Mouse (Mus musculus): ENCODE data around the gene Slc39a7. TPM values are rescaled to one million over a fixed set of nuclear protein-coding genes. Genes with fewer than 3 reads are reported as not detected.
"Not testable (repeated sequence)": the region's sequence is repeated elsewhere in the genome, so short reads cannot be mapped to it uniquely, and the experiment has no call there.

The Slc39a7 gene
- total RNA-seq, 2 experiments from 2014 or later: 90.7 to 105 TPM

- no peak for DNase-seq (ENCODE audit: low spot score in 2 of 2)
Measured at GRCm38 (mm10) chr17:34003426-34003825, 28.1 kb downstream of the Slc39a7 start.

- DNase-seq (ENCODE audit: low spot score in 2 of 2): not testable (repeated sequence)
Measured at GRCm38 (mm10) chr17:34000796-34001195, 30.7 kb downstream of the Slc39a7 start.

DNA sequence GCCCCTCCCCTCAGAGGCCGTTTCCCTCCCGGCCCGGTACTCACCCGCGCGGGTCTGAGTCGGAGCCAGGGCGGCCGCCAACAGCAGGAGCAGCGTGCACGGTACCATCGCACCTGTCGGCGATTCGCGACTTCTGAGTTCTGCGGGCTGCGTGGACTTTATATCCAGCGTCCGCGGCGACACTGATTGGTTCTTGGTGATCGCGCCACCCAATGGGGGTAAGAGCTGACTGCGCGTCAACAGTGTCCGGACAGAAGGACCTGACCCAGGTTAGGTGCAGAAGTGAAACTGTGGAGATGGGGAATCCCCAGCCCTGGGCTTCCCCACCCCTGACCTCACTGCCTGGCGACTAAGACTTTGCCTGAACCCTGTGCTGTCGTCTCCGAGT, 31.3 kb downstream of the Slc39a7 start, which contains the start of gene H2-K1:
H2-K1 (minus strand) TSS at position 198 of the 388 bp plus-strand sequence.
- peak in 1 of 2 experiments; percentile 73 for DNase-seq (ENCODE audit: low spot score in 2 of 2)

DNA sequence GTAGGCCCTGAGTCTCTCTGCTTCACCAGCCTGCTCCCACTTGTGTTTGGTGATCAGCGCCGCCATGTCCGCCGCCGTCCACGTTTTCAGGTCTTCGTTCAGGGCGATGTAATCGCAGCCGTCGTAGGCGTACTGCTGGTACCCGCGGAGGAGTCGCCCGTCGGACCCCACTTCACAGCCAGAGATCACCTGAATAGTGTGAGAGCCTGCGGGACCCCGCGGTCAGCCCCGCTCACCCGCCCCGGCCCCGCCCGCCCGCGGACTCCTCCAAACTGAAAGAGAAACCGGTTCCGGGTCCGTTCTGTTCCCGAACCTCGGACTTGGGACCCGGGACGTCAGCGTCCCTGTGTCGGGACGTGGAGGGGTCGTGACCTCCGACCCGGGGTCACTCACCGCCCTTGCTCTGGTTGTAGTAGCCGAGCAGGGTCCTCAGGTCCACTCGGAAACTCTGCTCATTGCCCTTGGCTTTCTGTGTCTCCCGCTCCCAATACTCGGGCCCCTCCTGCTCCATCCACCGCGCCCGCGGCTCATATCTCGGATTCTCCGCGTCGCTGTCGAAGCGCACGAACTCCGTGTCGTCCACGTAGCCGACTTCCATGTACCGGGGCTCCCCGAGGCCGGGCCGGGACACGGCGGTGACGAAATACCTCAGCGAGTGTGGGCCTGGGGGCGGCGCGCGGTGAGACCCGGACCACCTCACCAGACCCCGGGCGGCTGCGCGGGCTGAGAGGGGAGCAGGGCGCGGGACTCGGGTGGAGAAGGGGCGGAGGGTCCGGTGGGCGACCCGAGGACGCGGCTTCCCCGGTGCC, 31.9 kb downstream of the Slc39a7 start:
- no peak for DNase-seq (ENCODE audit: low spot score in 2 of 2)

- DNase-seq (ENCODE audit: low spot score in 2 of 2): not testable (repeated sequence)
Measured at GRCm38 (mm10) chr17:33998697-33999096, 32.8 kb downstream of the Slc39a7 start.

DNA sequence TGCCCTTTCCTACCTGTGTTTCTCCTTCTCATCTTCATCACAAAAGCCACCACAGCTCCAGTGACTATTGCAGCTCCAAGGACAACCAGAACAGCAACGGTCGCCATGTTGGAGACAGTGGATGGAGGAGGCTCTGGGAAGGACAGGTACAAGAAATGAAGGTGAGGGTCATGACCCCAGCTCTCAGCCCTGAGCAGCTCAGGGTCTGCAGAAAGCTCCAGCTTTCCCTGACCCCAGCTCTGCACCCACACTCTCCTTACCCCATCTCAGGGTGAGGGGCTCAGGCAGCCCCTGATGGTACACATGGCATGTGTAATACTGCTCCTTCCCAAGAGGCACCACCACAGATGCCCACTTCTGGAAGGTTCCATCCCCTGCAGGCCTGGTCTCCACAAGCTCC, 34.5 kb downstream of the Slc39a7 start:
- DNase-seq (ENCODE audit: low spot score in 2 of 2): not testable (repeated sequence)

DNA sequence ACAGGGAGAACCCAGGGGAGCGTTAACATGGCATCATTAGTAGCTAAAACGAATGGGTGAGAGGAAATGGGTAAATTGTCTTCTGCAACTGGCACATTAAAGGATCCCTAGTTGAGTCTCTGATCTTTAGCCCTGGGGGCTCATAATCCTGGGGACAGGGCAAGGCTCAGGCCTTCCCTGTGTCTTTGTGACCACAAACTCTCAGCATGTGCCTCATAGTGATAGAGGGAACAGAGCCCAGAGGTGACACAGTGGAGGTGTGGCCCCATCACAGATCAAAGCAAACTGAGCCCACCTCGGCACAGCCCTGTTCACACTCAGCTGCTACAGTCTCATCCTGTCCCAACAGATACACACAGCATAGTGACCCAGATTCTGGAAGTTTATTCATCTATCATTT, 35.8 kb downstream of the Slc39a7 start:
- no peak for DNase-seq (ENCODE audit: low spot score in 2 of 2)

DNA sequence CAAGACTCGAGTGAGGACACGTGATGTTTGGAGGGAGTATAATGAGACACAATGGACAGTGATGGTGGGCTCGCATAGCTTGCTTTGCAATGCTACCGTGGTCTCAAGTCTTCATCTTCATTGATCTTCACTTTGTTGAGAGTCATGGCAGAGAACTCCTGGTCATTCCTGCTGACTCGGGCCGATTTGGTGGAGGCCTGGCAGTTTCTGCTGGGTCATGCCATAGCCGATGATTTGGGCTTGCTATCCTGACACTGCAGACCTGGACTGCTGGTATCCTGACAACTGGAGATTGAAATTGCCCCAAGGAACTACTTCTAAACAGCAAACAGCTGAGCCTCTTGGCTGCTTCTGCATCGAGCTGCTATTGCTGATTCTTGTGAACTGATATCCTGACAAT, 36.5 kb downstream of the Slc39a7 start:
- no peak for DNase-seq (ENCODE audit: low spot score in 2 of 2)

GRCm38 (mm10) chr17:33991788-33992664, 39.5 kb downstream of the Slc39a7 start:
- peak in 1 of 2 experiments; percentile 55 for DNase-seq (ENCODE audit: low spot score in 2 of 2)

- DNase-seq (ENCODE audit: low spot score in 2 of 2): peak in 1 of 2 experiments; percentile 62
Measured at GRCm38 (mm10) chr17:33982136-33982535, 49.3 kb downstream of the Slc39a7 start.

GRCm38 (mm10) chr17:33981192-33981909, 50.1 kb downstream of the Slc39a7 start:
- peak; percentile 83 to 95 for DNase-seq (ENCODE audit: low spot score in 2 of 2)

GRCm38 (mm10) chr17:33980181-33981035, 51.1 kb downstream of the Slc39a7 start:
- no peak for DNase-seq (ENCODE audit: low spot score in 2 of 2)

DNA sequence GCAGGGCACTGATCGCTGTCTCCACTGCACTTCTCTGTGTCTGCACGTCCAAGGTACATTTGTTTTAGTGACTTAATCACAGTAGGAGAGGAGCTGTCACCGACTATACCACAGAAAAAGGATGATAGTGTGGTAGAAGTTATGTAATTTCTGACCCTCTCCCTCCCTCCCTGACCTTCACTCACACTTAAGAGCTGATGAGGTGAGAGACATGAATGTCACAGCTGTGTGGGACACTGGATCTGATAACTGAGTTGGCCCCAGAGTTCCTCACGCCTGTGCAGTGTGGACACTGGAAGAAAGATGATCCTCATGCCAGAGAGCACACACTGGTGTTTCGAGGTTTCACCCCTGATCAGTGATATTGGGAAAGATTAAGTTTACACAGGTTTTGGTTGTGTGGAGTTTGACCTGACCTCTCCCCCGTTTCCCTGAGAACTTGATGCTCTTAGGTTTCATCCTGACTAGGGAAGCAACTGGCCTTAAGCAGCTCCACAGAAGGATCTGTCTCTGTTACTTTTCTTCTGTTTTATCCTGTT, 51.9 kb downstream of the Slc39a7 start:
- DNase-seq (ENCODE audit: low spot score in 2 of 2): no peak

GRCm38 (mm10) chr17:33978631-33979031, 52.9 kb downstream of the Slc39a7 start:
- DNase-seq (ENCODE audit: low spot score in 2 of 2): peak in 1 of 2 experiments; percentile 42

Small RNAs within 50 kb of the gene (microRNA-seq; reads per million reads assigned to microRNA genes)
- gene Mir219a-1: 0 to 0.39 reads per million in 2 experiments
- 0 reads per million in 2 experiments for gene Mir219c

Other genes with a start within 250 kb of the Slc39a7 start
- gene Angptl4, start 249.9 kb downstream of the Slc39a7 start, total RNA-seq (2021): 1 to 10 TPM; 2.6 to 3.5 TPM
- gene Kank3, start 221.2 kb downstream of the Slc39a7 start, total RNA-seq (2021): 10 to 100 TPM; 27.6 to 28.8 TPM
- gene Rps28, start 207.1 kb downstream of the Slc39a7 start, total RNA-seq (2021): 100 to 1,000 TPM; 756 to 834 TPM
- gene Ndufa7, start 207.1 kb downstream of the Slc39a7 start, total RNA-seq (2021): 100 to 1,000 TPM; 199 to 208 TPM
- 10 to 100 TPM; 20.4 to 23.3 TPM for gene Cd320, start 188.6 kb downstream of the Slc39a7 start, total RNA-seq (2021)
- not detected for gene Gm7029, start 157.8 kb downstream of the Slc39a7 start, total RNA-seq (2021)
- gene Kifc1, start 141.0 kb downstream of the Slc39a7 start, total RNA-seq (2021): 1 to 10 TPM; 1.8 to 2.6 TPM
- under 1 TPM in 1 of 2 experiments, not detected in 1; 0.42 TPM for gene Platr17, start 126.5 kb downstream of the Slc39a7 start, total RNA-seq (2021)
- gene Daxx, start 122.3 kb downstream of the Slc39a7 start, total RNA-seq (2021): 10 to 100 TPM; 29.6 to 32.9 TPM
- 10 to 100 TPM; 38.3 to 38.5 TPM for gene Tapbp, start 115.8 kb downstream of the Slc39a7 start, total RNA-seq (2021)
- gene Zbtb22, start 115.8 kb downstream of the Slc39a7 start, total RNA-seq (2021): 10 to 100 TPM; 34.3 to 34.4 TPM
- 10 to 100 TPM; 61.9 to 63.0 TPM for gene Rgl2, start 102.1 kb downstream of the Slc39a7 start, total RNA-seq (2021)
- gene Pfdn6, start 91.3 kb downstream of the Slc39a7 start, total RNA-seq (2021): 10 to 100 TPM; 94.9 to 95.8 TPM
- 10 to 100 TPM; 13.2 to 15.5 TPM for gene Wdr46, start 91.0 kb downstream of the Slc39a7 start, total RNA-seq (2021)
- gene B3galt4, start 80.2 kb downstream of the Slc39a7 start, total RNA-seq (2021): 1 to 10 TPM; 5.1 to 5.2 TPM
- 10 to 100 TPM; 76.1 to 79.8 TPM for gene Vps52, start 75.9 kb downstream of the Slc39a7 start, total RNA-seq (2021)
- gene Rps18, start 75.7 kb downstream of the Slc39a7 start, total RNA-seq (2021): 100 to 1,000 TPM; 319 to 336 TPM
- gene H2-K1, start 31.3 kb downstream of the Slc39a7 start, total RNA-seq (2021): 10 to 100 TPM; 25.5 to 26.9 TPM
- 10 to 100 TPM; 39.0 to 40.8 TPM for gene Ring1, start 7.0 kb downstream of the Slc39a7 start, total RNA-seq (2021)
- 10 to 100 TPM; 59.7 to 63.9 TPM for gene H2-Ke6, start 3.6 kb downstream of the Slc39a7 start, total RNA-seq (2021)
- 10 to 100 TPM; 77.1 to 85.8 TPM for gene Rxrb, start 130 bp upstream of the Slc39a7 start, total RNA-seq (2021)
- 10 to 100 TPM; 22.5 to 23.4 TPM for gene Col11a2, start 7.8 kb upstream of the Slc39a7 start, total RNA-seq (2021)
- gene H2-Oa, start 60.7 kb upstream of the Slc39a7 start, total RNA-seq (2021): not detected
- 10 to 100 TPM; 27.4 to 32.5 TPM for gene H2-DMa, start 87.9 kb upstream of the Slc39a7 start, total RNA-seq (2021)
- gene Brd2, start 91.0 kb upstream of the Slc39a7 start, total RNA-seq (2021): 100 to 1,000 TPM; 184 to 185 TPM
- 1 to 10 TPM; 1.3 to 1.6 TPM for gene H2-DMb2, start 111.6 kb upstream of the Slc39a7 start, total RNA-seq (2021)
- gene H2-DMb1, start 121.4 kb upstream of the Slc39a7 start, total RNA-seq (2021): 1 to 10 TPM; 3.2 to 3.8 TPM
- 1 to 10 TPM; 3.6 to 3.9 TPM for gene Tap1, start 155.9 kb upstream of the Slc39a7 start, total RNA-seq (2021)
- 1 to 10 TPM; 2.1 to 3.7 TPM for gene Psmb9, start 156.1 kb upstream of the Slc39a7 start, total RNA-seq (2021)
- gene Psmb8, start 166.0 kb upstream of the Slc39a7 start, total RNA-seq (2021): 1 to 10 TPM; 4.1 to 5.8 TPM
- gene Tap2, start 171.8 kb upstream of the Slc39a7 start, total RNA-seq (2021): 10 to 100 TPM in 1 of 2 experiments, 1 to 10 TPM in 1; 8.4 to 12.8 TPM
- under 1 TPM; 0.20 to 0.37 TPM for gene H2-Ob, start 207.2 kb upstream of the Slc39a7 start, total RNA-seq (2021)
- gene H2-Ab1, start 226.0 kb upstream of the Slc39a7 start, total RNA-seq (2021): 1 to 10 TPM; 1.3 to 1.9 TPM